Comparison of ENCODE assay signal across 17 mouse cellular contexts in the genomic region with DNA sequence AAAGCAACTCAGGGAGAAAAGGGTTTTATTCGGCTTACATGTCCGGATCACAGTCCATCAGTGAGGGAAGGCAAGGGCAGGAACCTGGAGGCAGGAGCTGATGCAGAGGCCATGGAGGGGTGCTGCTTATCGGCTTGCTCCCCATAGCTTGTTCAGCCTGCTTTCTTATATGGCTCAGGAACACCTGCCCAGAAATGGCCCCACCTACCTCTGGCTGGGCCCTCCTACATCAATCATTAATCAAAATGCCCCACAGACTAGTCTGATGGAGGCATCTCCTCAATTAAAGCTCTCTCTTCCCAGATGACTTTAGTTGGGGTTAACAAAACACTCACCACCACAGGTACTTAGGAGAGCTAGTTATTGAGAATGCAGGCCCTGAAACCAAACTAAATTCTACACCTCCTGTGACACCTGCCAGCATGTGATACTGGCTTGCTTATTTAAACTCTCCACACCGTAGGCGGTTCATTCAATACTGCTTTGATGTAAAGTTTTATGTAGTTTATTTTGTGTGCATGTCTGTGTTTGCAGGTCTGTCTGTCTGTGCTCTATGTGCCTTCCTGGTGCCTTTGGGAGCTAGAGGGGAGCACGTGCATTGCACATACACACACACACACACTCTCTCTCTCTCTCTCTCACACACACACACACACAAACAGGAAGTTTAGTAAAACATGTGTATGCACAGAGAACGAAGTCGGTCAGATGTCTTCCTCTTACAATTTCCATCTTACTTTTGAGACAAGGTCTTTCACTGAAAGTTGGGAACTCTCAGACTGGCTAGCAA. TPM values are rescaled to one million over a fixed set of nuclear protein-coding genes. Genes with fewer than 3 reads are reported as not detected.
DNase-seq lines count a peak whose midpoint lies in the region; ATAC-seq lines count a peak whose summit lies in the region.
"Had no signal": no experiment of that assay in that cellular context is flagged by ENCODE, and none has a peak within 500 bp of the region (broad histone marks: within the 10 kb centered on the region; RNA-seq: fewer than 3 reads in every experiment).

No protein-coding gene starts in this region.

- no peaks in the 10 kb centered on the region for H3K9me3 ChIP-seq in midbrain, embryonic 15.5 days
- H3K9me3 ChIP-seq: embryonic facial prominence, embryonic 15.5 days; limb, embryonic 10.5 days; stomach, embryonic 15.5 days had no signal

- H3K4me1 ChIP-seq in brown adipose tissue, adult 24 weeks (ENCODE audit: control insufficient read depth, insufficient read depth, insufficient read length, low read length): peaks cover 57% of the 10 kb centered on the region
- H3K4me1 ChIP-seq in midbrain, embryonic 15.5 days: no peaks in the 10 kb centered on the region

- H3K9ac ChIP-seq in midbrain, embryonic 15.5 days: no peak overlapping the region
- H3K9ac ChIP-seq: embryonic facial prominence, embryonic 15.5 days; lung, embryonic 14.5 days; stomach, embryonic 15.5 days had no signal

- DNase-seq in kidney, adult 11 months: peak; percentile 75
- DNase-seq in kidney, postnatal 14 days: no peak
- DNase-seq in kidney, postnatal 36 days: peak; percentile 75 to 81
- DNase-seq in cerebellum, adult 11-12 months: no peak
- DNase-seq: cerebellum, postnatal 14 days; lung, embryonic 14.5 days; retina, postnatal 1 day had no signal

- peak overlapping the region; percentile 99 for H3K27ac ChIP-seq in brown adipose tissue, adult 24 weeks (replicated peaks; ENCODE audit: low read depth, low read length)
- H3K27ac ChIP-seq in midbrain, embryonic 15.5 days: no peak overlapping the region
- H3K27ac ChIP-seq: embryonic facial prominence, embryonic 15.5 days; limb, embryonic 10.5 days; stomach, embryonic 15.5 days had no signal

- WGBS in midbrain, embryonic 15.5 days: 82% methylated on average over 8 of the region's 8 CpGs

- no peaks in the 10 kb centered on the region for H3K36me3 ChIP-seq in midbrain, embryonic 15.5 days (replicated peaks)
- H3K36me3 ChIP-seq: embryonic facial prominence, embryonic 15.5 days; limb, embryonic 10.5 days; stomach, embryonic 15.5 days had no signal

- no peak overlapping the region for H3K4me2 ChIP-seq in midbrain, embryonic 15.5 days
- H3K4me2 ChIP-seq: embryonic facial prominence, embryonic 15.5 days; lung, embryonic 14.5 days; stomach, embryonic 15.5 days had no signal

- no peaks in the 10 kb centered on the region for H3K27me3 ChIP-seq in midbrain, embryonic 15.5 days (replicated peaks)
- H3K27me3 ChIP-seq: embryonic facial prominence, embryonic 15.5 days; stomach, embryonic 15.5 days had no signal

- no peak overlapping the region for H3K4me3 ChIP-seq in brown adipose tissue, adult 24 weeks (ENCODE audit: insufficient read depth, low read depth, low read length)
- no peak overlapping the region for H3K4me3 ChIP-seq in midbrain, embryonic 15.5 days
- H3K4me3 ChIP-seq: embryonic facial prominence, embryonic 15.5 days; limb, embryonic 10.5 days; stomach, embryonic 15.5 days had no signal

- ATAC-seq in CD4-positive, CD25-positive, alpha-beta regulatory T cell, adult 4 months: peak; percentile 32
- ATAC-seq in frontal cortex, adult (ENCODE audit: low TSS enrichment): no peak
- ATAC-seq in midbrain, embryonic 15.5 days (replicated peaks): no peak
- ATAC-seq: forebrain, embryonic 16.5 days; hindbrain, embryonic 16.5 days had no signal

RNA-seq across cellular contexts. Expression of a gene that starts 9.1 kb away (rescaled TPM):
- polyA plus RNA-seq in CD4-positive, CD25-positive, alpha-beta regulatory T cell, adult 4 months (2017; shearing (Covaris generic)): 100 to 1,000 TPM; 376 to 396 TPM
- polyA plus RNA-seq in brown adipose tissue, adult 24 weeks (2012; ENCODE audit: insufficient read depth, insufficient read length, missing spikeins): 1,091 and 1,303 TPM in 2 replicates
- polyA plus RNA-seq in midbrain, embryonic 15.5 days (2015; fragmentation: Nextera tagmentation; extraction: Ambion mirVana): 52.0 TPM in 2 replicates

RNA-seq across cellular contexts. Expression of a gene that starts 9.9 kb away (rescaled TPM):
- 1 to 10 TPM; 1.5 to 2.0 TPM for polyA plus RNA-seq in CD4-positive, CD25-positive, alpha-beta regulatory T cell, adult 4 months (2017; shearing (Covaris generic))
- polyA plus RNA-seq in brown adipose tissue, adult 24 weeks (2012; ENCODE audit: insufficient read depth, insufficient read length, missing spikeins): not detected in 2 replicates
- polyA plus RNA-seq in midbrain, embryonic 15.5 days (2015; fragmentation: Nextera tagmentation; extraction: Ambion mirVana): 1.1 and 2.1 TPM in 2 replicates
- polyA plus RNA-seq: brain, embryonic 14.5 days had no signal

RNA-seq across cellular contexts. Expression of a gene that starts 27.1 kb away (rescaled TPM):
- polyA plus RNA-seq in CD4-positive, CD25-positive, alpha-beta regulatory T cell, adult 4 months (2017; shearing (Covaris generic)): 10 to 100 TPM; 40.6 to 51.4 TPM
- polyA plus RNA-seq in brown adipose tissue, adult 24 weeks (2012; ENCODE audit: insufficient read depth, insufficient read length, missing spikeins): 39.0 and 72.4 TPM in 2 replicates
- polyA plus RNA-seq in midbrain, embryonic 15.5 days (2015; fragmentation: Nextera tagmentation; extraction: Ambion mirVana): 35.7 and 36.9 TPM in 2 replicates

RNA-seq across cellular contexts. Expression of a gene that starts 29.6 kb away (rescaled TPM):
- not detected for polyA plus RNA-seq in CD4-positive, CD25-positive, alpha-beta regulatory T cell, adult 4 months (2017; shearing (Covaris generic))
- polyA plus RNA-seq in brown adipose tissue, adult 24 weeks (2012; ENCODE audit: insufficient read depth, insufficient read length, missing spikeins): not detected in 2 replicates
- polyA plus RNA-seq in midbrain, embryonic 15.5 days (2015; fragmentation: Nextera tagmentation; extraction: Ambion mirVana): 15.0 and 16.7 TPM in 2 replicates

RNA-seq across cellular contexts. Expression of a gene that starts 34.1 kb away (rescaled TPM):
- under 1 TPM; 0.41 to 0.77 TPM for polyA plus RNA-seq in CD4-positive, CD25-positive, alpha-beta regulatory T cell, adult 4 months (2017; shearing (Covaris generic))
- 10.0 and 11.0 TPM in 2 replicates for polyA plus RNA-seq in brown adipose tissue, adult 24 weeks (2012; ENCODE audit: insufficient read depth, insufficient read length, missing spikeins)
- 3.9 and 4.5 TPM in 2 replicates for polyA plus RNA-seq in midbrain, embryonic 15.5 days (2015; fragmentation: Nextera tagmentation; extraction: Ambion mirVana)

Comparison
In these comparisons a context has a peak if more than half of its experiments do, and no peak if none do; other contexts are left out.
1. DNase-seq: peak in kidney, adult 11 months (single experiment) and kidney, postnatal 36 days (2 of 2); none in kidney, postnatal 14 days (single experiment) and cerebellum, adult 11-12 months (single experiment).